Mouse (Mus musculus): ENCODE data around the gene Tgfbrap1. TPM values are rescaled to one million over a fixed set of nuclear protein-coding genes. Genes with fewer than 3 reads are reported as not detected.

Tgfbrap1 gene
- polyA plus RNA-seq, 2 experiments: 2.7 to 4.7 TPM

- Histone ChIP-seq H3K36me3 (replicated peaks; ENCODE audit: control insufficient read depth, insufficient read depth, low read depth) (no peaks in the 10 kb centered on the region), H3K4me2 (ENCODE audit: low read depth) (no peak overlapping the region), H3K9me3 (ENCODE audit: control insufficient read depth, low read length) (no peaks in the 10 kb centered on the region), H3K4me3 (ENCODE audit: insufficient read depth in 1 of 2, low read depth in 2 of 2, low read length in 2 of 2) (no peak overlapping the region), H3K9ac (replicated peaks) (no peak overlapping the region), H3K4me1 (replicated peaks; ENCODE audit: control insufficient read depth in 2 of 2, insufficient read depth in 2 of 2, low read length in 1 of 2) (no peaks in the 10 kb centered on the region), H3K27me3 (ENCODE audit: control insufficient read depth, insufficient read depth, low read length) (no peaks in the 10 kb centered on the region), H3K27ac (no peak overlapping the region)
- DNase-seq (ENCODE audit: low read depth in 3 of 3, low spot score in 3 of 3): no peak
- TF ChIP-seq CTCF (IDR thresholded peaks at IDR 0.05; ENCODE audit: low read depth) (no peak), EP300 (IDR thresholded peaks at IDR 0.05; ENCODE audit: low read depth) (no peak)
- no peak for ATAC-seq (ENCODE audit: insufficient read depth)
These were observed 28.8 kb upstream of the Tgfbrap1 start for GRCm38 (mm10) chr1:43127196-43127595.

GRCm38 (mm10) chr1:43124726-43125125 lies 26.3 kb upstream of the Tgfbrap1 start:
- Histone ChIP-seq H3K4me1 (replicated peaks; ENCODE audit: control insufficient read depth in 2 of 2, insufficient read depth in 2 of 2, low read length in 1 of 2) (no peaks in the 10 kb centered on the region; a peak in 1 of 4 replicates), H3K9me3 (ENCODE audit: control insufficient read depth, low read length) (no peaks in the 10 kb centered on the region), H3K4me2 (ENCODE audit: low read depth) (no peak overlapping the region), H3K9ac (replicated peaks) (no peak overlapping the region), H3K4me3 (ENCODE audit: insufficient read depth in 1 of 2, low read depth in 2 of 2, low read length in 2 of 2) (no peak overlapping the region), H3K27me3 (ENCODE audit: control insufficient read depth, insufficient read depth, low read length) (no peaks in the 10 kb centered on the region), H3K27ac (no peak overlapping the region), H3K36me3 (replicated peaks; ENCODE audit: control insufficient read depth, insufficient read depth, low read depth) (no peaks in the 10 kb centered on the region)
- no peak for ATAC-seq (ENCODE audit: insufficient read depth)
- 61% methylated on average over 4 of the region's 4 CpGs for WGBS (ENCODE audit: insufficient replicate concordance)
- TF ChIP-seq CTCF (IDR thresholded peaks at IDR 0.05; ENCODE audit: low read depth) (no peak), EP300 (IDR thresholded peaks at IDR 0.05; ENCODE audit: low read depth) (no peak)
- no peak for DNase-seq (ENCODE audit: low read depth in 3 of 3, low spot score in 3 of 3)

DNA sequence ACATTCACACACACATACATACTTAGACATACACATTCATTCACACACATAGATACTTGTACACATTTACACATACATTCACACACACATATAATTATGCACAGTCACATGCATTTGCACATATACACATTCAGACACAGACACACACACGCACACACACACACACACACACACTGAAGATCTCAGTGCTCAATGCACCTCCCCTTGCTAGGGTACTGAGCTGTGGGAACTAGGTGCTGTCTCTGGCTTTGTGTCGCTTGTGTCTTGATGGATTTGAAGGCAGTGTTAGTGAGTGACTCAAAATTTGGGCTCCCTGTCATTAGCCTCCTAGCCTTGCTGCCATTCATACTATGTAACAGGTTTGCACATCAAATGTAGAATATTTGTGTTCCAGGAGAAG lies 24.2 kb upstream of the Tgfbrap1 start:
- H3K9ac ChIP-seq (replicated peaks): no peak overlapping the region
- no peak overlapping the region for H3K4me3 ChIP-seq (ENCODE audit: insufficient read depth in 1 of 2, low read depth in 2 of 2, low read length in 2 of 2)
- H3K27ac ChIP-seq: no peak overlapping the region
- no peaks in the 10 kb centered on the region; a peak in 1 of 4 replicates for H3K4me1 ChIP-seq (replicated peaks; ENCODE audit: control insufficient read depth in 2 of 2, insufficient read depth in 2 of 2, low read length in 1 of 2)
- no peaks in the 10 kb centered on the region for H3K9me3 ChIP-seq (ENCODE audit: control insufficient read depth, low read length)
- DNase-seq (ENCODE audit: low read depth in 3 of 3, low spot score in 3 of 3) (no peak), ATAC-seq (ENCODE audit: insufficient read depth) (no peak)
- 66% methylated on average over 2 of the region's 2 CpGs for WGBS (ENCODE audit: insufficient replicate concordance)
- H3K36me3 ChIP-seq (replicated peaks; ENCODE audit: control insufficient read depth, insufficient read depth, low read depth): no peaks in the 10 kb centered on the region
- no peak overlapping the region for H3K4me2 ChIP-seq (ENCODE audit: low read depth)
- TF ChIP-seq EP300 (IDR thresholded peaks at IDR 0.05; ENCODE audit: low read depth): no peak
- TF ChIP-seq CTCF (IDR thresholded peaks at IDR 0.05; ENCODE audit: low read depth): no peak
- no peaks in the 10 kb centered on the region for H3K27me3 ChIP-seq (ENCODE audit: control insufficient read depth, insufficient read depth, low read length)

DNA sequence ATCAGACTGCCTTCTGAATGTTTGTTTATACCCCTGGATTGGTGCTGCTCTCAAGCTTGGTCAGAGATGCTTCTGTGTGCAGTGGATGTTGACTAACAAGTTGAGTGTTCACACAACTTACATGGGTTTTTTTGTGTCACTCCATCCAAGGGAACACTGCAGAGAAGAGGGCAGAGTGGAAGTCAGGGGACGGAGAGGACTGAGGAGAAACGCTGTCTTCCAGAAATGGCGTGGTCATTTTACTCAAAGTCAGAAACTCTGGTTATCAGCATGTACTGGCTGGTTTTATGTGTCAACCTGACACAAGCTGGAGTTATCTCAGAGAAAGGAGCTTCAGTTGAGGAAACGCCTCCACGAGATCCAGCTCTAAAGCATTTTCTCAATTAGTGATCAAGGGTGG lies 22.5 kb upstream of the Tgfbrap1 start:
- Histone ChIP-seq H3K4me1 (replicated peaks; ENCODE audit: control insufficient read depth in 2 of 2, insufficient read depth in 2 of 2, low read length in 1 of 2) (no peaks in the 10 kb centered on the region; a peak in 1 of 4 replicates), H3K4me3 (ENCODE audit: insufficient read depth in 1 of 2, low read depth in 2 of 2, low read length in 2 of 2) (no peak overlapping the region), H3K27ac (no peak overlapping the region), H3K36me3 (replicated peaks; ENCODE audit: control insufficient read depth, insufficient read depth, low read depth) (no peaks in the 10 kb centered on the region; the same call in 1 of the 2 replicates), H3K27me3 (ENCODE audit: control insufficient read depth, insufficient read depth, low read length) (no peaks in the 10 kb centered on the region), H3K9ac (replicated peaks) (no peak overlapping the region), H3K4me2 (ENCODE audit: low read depth) (no peak overlapping the region), H3K9me3 (ENCODE audit: control insufficient read depth, low read length) (no peaks in the 10 kb centered on the region)
- no peak for TF ChIP-seq CTCF (IDR thresholded peaks at IDR 0.05; ENCODE audit: low read depth)
- TF ChIP-seq EP300 (IDR thresholded peaks at IDR 0.05; ENCODE audit: low read depth): no peak
- DNase-seq (ENCODE audit: low read depth in 3 of 3, low spot score in 3 of 3) (no peak), ATAC-seq (ENCODE audit: insufficient read depth) (no peak)
- 52% methylated on average over 5 of the region's 5 CpGs for WGBS (ENCODE audit: insufficient replicate concordance)

DNA sequence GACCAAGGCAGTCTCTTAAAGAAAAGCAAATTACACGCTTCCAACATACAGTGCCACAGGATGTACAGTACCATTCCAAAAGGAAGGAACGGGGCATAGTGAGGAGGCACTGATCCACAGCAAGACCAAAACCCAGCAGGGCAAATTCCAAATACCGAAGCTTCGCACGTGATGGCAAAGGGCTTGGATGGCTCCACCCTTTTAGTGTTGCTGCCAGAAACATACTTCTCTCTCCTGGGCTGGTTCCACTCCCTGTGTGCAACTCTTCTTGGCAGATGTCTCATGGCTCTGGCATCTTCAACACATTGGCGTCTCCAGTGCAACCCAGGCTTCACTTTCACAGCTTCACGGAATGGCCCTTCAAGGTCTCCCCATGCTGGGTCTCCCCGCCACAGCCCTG lies 19.0 kb upstream of the Tgfbrap1 start:
- TF ChIP-seq EP300 (IDR thresholded peaks at IDR 0.05; ENCODE audit: low read depth) (no peak), CTCF (IDR thresholded peaks at IDR 0.05; ENCODE audit: low read depth) (no peak)
- ATAC-seq (ENCODE audit: insufficient read depth) (no peak), DNase-seq (ENCODE audit: low read depth in 3 of 3, low spot score in 3 of 3) (no peak)
- Histone ChIP-seq H3K27ac (no peak overlapping the region), H3K9me3 (ENCODE audit: control insufficient read depth, low read length) (no peaks in the 10 kb centered on the region), H3K36me3 (replicated peaks; ENCODE audit: control insufficient read depth, insufficient read depth, low read depth) (peaks cover 2% of the 10 kb centered on the region), H3K4me3 (ENCODE audit: insufficient read depth in 1 of 2, low read depth in 2 of 2, low read length in 2 of 2) (no peak overlapping the region), H3K27me3 (ENCODE audit: control insufficient read depth, insufficient read depth, low read length) (no peaks in the 10 kb centered on the region), H3K4me2 (ENCODE audit: low read depth) (no peak overlapping the region), H3K9ac (replicated peaks) (no peak overlapping the region), H3K4me1 (replicated peaks; ENCODE audit: control insufficient read depth in 2 of 2, insufficient read depth in 2 of 2, low read length in 1 of 2) (peaks cover 0 to 5% of the 10 kb centered on the region in 2 experiments; a peak in 1 of 4 replicates)
- WGBS (ENCODE audit: insufficient replicate concordance): 82% methylated on average over 8 of the region's 8 CpGs
